Mouse (Mus musculus) olfactory bulb, adult 2 months (tissue): ENCODE measurements around the gene Gm49721. TPM values are rescaled to one million over a fixed set of nuclear protein-coding genes. Genes with fewer than 3 reads are reported as not detected.
A peak's percentile ranks its signal among the peaks of the same experiment; 100 is the strongest.
"Not testable (repeated sequence)": the region's sequence is repeated elsewhere in the genome, so short reads cannot be mapped to it uniquely, and the experiment has no call there.

Experiments used
- H3K27ac ChIP-seq: fragments of 200-500 bp; 2 replicates; pipeline ENCODE4 v1.5.1; 2012; ENCODE audit warnings: low read depth, low read length; ENCODE audit not compliant: insufficient read depth
- H3K4me1 ChIP-seq: fragments of 200-500 bp; 2 replicates; pipeline ENCODE4 v1.6.1; 2012; ENCODE audit warnings: low read length; ENCODE audit not compliant: control insufficient read depth, insufficient read depth
- H3K4me3 ChIP-seq: fragments of 200-500 bp; 2 replicates; pipeline ENCODE4 v1.5.1; 2012; ENCODE audit warnings: mild to moderate bottlenecking, low read depth, low read length, moderate library complexity; ENCODE audit not compliant: insufficient read depth
- WGBS: fragments of 180-500 bp; shearing (Covaris S2); methylation state at CpG from one replicate; pipeline ENCODE4 v1.1.7; 2018; 5-methylcytosine and 5-hydroxymethylcytosine counted together
- polyA plus RNA-seq: library from polyadenylated mRNA; stranded (reverse); fragments of >200 nt; gene quantifications from 2 replicates; pipeline ENCODE4 v1.2.4, GENCODE M21; 2012; ENCODE audit warnings: low replicate concordance; ENCODE audit not compliant: missing spikeins, insufficient read depth, insufficient read length

Gm49721 gene
- polyA plus RNA-seq, 1 experiment: not detected

DNA sequence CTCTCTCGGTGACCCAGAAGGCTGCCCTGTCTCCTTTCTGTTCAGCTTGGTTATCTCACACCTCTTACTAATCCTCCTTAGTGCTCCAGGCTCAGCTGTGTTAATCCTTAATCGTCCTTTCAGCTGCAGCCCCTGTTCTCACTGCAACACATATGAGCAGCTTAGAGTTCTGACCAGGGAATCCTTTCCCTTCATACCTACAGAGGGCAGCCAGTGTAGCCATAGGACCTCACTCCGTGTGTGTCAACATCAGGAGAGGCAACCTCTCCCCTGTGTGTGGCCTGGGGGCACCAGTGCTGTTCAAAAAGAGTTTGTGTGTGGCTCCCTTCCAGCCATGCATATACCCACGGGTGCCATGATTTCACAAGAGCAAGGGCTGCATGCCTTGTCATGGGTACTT is 26.9 kb downstream of the Gm49721 start:
- H3K4me3 ChIP-seq, H3K4me1 ChIP-seq, H3K27ac ChIP-seq: not testable (repeated sequence)
- 61% methylated on average over 3 of the region's 4 CpGs for WGBS

DNA sequence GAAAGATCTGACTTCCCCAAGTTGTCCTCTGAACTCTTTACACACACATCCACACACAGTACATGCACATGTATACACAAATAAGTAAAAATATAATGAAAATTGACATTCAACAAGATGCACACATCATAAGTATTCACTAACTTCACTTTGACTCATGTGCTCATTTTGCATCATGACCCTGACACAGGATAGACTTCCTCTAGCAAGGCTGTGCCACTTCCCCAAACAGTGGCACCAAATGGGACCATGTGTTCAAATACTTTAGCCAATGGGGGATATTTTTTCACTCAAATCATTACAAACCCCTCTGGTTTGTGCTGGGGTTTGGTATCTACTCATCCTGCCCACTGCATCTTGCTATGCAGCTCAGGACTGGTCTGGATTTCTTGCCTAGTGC is 30.2 kb downstream of the Gm49721 start:
- H3K4me3 ChIP-seq, H3K27ac ChIP-seq, H3K4me1 ChIP-seq: not testable (repeated sequence)

DNA sequence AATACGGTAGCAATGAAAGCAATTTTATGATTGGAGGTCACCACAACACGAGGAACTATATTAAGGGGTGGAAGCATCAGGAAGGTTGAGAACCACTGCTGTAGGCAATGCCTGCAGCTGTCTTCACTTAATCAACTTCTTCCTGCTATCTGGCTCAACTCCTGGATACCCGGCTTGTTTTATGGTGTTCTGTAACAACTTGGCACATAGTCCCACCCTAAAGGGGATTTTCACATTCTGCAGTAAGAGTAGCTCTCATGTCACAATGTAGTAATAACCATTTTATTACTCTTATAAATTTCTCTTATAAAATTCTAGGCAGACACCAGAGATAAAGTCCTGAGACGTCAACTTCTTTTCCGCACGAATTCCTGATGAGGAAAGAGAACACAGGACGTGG is 30.7 kb downstream of the Gm49721 start:
- not testable (repeated sequence) for H3K4me3 ChIP-seq, H3K27ac ChIP-seq, H3K4me1 ChIP-seq
- WGBS: no CpG with 5 or more reads among the region's 7 CpGs

DNA sequence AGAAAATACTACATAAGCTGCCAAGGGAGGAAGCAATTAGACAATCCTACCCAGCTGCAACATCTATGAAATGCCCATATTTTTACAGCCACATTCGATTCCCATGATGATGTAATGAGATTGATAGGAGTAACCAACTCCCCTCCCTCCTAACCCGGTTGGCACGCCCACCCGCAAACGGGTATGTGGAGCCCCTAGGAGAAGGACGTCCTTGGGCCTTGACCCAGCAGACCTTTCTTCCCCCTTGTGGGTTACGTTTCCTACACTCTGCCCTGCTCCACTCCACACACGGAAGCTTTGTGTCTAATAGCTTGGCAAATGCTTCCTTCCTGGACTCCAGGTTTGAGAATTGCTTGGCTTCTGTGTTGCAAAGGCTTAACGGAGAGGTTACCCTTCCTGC is 31.2 kb downstream of the Gm49721 start:
- not testable (repeated sequence) for H3K4me1 ChIP-seq, H3K27ac ChIP-seq, H3K4me3 ChIP-seq
- 74% methylated on average over 4 of the region's 9 CpGs for WGBS

DNA sequence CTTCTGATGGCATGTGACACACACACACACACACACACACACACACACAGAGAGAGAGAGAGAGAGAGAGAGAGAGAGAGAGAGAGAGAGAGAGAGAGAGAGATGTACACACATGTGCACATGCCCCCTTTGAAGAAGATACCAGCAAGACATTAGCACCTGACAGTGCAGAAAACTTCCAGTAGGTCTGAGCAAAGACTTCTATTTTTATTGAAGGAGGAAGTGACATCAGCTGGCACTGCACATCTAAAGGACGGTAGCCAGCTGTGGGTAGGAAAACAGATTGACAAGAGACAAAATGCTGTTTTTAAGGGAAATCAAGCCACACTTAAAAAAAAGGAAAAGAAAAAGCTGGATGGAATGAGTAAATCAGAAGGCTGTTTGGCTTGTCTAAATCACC is 35.5 kb downstream of the Gm49721 start:
- H3K27ac ChIP-seq, H3K4me3 ChIP-seq, H3K4me1 ChIP-seq: not testable (repeated sequence)
- no CpG with 5 or more reads among the region's 1 CpGs for whole genome bisulfite sequencing

DNA sequence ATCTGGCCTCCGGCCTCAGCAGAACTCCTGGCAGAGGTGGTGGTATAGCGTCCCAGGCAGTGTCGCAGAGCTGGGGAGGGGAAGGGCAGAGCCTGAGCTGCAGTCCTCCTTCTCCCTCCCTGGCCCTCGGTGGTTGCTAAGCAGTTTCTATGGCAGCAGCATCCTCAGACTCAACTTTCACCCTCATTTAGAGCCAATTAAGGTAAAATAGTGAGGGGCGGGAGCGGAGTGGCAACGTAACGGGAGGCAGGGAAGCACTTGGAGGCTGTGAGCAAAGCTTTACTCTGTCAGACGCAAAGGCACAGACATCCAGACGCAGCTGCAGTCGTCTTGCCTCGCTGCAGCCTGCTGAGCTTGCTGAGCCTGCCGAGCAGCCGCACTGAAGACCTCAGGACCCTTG is 46.6 kb downstream of the Gm49721 start, which contains the start of gene Gm1604a:
Gene Gm1604a, plus strand, starts transcription at position 312 of the 400 bp plus-strand sequence.
- H3K4me3 ChIP-seq: peak within 1 kb of the TSS; percentile 20; the same call in 1 of the 2 replicates
- WGBS: 0% methylated on average over 8 of the region's 14 CpGs
- H3K4me1 ChIP-seq, H3K27ac ChIP-seq: not testable (repeated sequence)

DNA sequence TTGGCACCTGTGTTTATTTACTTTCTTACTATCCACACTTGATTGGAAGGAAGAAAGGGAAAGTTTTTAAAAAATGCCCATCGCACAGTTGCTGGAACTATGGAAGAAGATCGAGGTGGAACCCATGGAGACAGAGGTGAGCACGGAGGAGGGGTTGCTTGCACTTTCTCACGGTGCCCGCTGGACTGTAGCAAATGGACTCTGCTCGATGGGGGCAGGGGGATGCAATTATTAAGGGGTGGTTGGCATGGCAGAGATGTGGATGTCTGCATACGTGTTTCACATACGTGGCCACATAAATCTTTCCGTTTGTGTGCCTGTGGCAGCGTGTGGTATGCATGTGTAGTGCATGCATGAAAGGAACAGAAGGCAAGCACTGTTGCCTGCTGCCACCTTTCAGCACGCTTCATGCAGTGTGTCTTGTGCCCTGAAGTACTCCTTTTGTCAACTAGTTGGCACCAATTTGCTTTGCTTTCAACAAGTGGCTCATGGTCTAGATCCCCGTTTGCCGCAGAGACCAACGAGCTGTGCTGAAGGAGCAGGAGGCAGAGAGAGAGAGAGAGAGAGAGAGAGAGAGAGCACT is 47.2 kb downstream of the Gm49721 start:
- H3K4me3 ChIP-seq: peak overlapping the region; percentile 20; the same call in 1 of the 2 replicates
- not testable (repeated sequence) for H3K4me1 ChIP-seq, H3K27ac ChIP-seq
- WGBS: 12% methylated on average over 3 of the region's 14 CpGs

DNA sequence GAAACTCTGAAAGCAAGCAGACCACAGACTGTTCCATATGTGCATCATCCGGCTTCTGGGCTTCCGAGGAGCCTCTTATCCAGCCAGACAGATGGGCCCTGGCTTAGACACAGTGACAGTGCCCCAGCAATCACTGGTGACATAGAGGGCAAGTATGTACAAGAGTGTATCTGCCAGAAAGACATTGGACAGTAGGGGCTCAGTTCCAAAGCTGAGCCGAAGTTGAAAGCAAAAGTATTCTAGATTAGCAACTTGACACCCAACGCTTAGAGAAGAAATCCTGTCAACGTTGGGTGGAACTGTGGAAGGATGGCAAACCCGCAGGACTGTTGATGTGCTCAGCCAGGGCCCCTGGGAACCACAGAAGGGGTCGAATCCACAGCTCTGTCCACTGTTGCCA is 51.5 kb downstream of the Gm49721 start:
- H3K27ac ChIP-seq, H3K4me3 ChIP-seq, H3K4me1 ChIP-seq: not testable (repeated sequence)
- 82% methylated on average over 7 of the region's 7 CpGs for WGBS

DNA sequence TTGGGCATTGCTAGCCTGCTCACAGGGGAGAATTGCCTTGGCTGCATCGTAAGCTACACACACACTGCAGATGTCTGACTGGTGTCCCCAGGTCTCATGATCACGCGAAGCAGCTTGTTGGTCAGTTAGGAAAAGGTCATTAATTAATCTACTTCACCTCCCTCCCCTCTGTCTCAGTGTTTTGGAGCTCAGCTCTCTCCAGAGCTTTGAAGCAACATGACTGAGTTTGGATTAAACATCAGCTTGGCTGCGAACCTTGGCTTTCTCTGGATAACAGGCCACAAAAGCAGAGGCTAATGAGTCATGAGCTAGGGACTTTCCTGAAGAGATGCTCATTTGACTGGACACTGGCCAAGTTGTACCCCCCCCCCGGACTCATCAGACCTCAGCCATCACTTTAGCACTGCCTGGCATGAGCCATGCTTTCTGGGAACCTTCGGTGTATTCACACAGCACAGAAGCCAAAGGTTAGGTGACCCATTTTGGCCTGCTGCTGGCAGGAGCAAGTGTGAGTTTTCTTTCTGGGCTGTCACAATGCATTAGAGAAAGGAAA is 52.0 kb downstream of the Gm49721 start:
- H3K27ac ChIP-seq, H3K4me1 ChIP-seq, H3K4me3 ChIP-seq: not testable (repeated sequence)
- WGBS: 52% methylated on average over 3 of the region's 6 CpGs

DNA sequence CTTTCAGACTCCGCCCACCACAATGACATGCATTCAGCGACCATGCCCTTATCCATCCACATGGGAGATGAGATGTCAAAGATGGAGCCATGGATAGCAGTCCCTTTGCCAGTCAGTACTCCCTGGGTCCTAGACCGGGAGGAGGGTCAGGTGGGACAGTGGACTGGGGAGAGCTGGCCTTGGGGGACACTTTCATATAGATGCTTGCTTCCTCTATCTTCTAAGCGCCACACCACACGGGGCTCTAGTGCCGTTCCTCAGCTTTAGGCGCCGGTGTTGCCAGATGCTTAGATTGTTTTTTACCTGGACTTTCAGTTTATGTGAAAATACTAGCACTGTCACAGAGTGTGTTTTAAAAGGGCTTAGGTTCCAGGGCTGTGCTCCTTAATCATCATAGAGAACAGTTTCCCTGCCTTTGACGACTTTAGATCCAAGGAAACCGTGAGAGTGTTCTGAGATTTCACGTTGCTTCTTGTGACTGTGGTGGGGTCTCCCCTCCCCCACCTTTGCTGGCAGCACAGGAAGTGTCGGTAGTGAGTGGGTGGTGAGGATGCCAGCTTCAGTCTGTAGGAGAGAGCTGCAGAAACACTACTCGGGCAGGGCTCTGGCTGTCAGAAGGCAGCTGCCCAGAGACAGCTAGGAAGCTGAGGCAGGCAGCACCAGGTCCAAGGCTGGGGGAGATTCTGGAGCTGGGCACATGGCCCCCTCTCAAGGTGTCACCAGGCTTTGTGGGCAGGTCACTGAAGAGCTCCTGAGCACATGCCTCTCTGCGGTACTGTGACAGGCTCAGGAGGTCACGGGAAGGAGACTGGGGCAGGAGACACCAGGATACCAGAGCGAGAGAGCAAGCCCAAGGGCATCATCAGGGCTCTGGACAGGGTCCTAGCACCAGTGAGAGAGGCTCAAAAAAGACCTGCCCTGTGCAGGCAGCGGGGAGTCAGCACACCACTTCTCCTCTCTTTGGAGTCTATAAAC is 54.8 kb downstream of the Gm49721 start:
- 82% methylated on average over 3 of the region's 17 CpGs for WGBS
- H3K27ac ChIP-seq, H3K4me3 ChIP-seq, H3K4me1 ChIP-seq: not testable (repeated sequence)

DNA sequence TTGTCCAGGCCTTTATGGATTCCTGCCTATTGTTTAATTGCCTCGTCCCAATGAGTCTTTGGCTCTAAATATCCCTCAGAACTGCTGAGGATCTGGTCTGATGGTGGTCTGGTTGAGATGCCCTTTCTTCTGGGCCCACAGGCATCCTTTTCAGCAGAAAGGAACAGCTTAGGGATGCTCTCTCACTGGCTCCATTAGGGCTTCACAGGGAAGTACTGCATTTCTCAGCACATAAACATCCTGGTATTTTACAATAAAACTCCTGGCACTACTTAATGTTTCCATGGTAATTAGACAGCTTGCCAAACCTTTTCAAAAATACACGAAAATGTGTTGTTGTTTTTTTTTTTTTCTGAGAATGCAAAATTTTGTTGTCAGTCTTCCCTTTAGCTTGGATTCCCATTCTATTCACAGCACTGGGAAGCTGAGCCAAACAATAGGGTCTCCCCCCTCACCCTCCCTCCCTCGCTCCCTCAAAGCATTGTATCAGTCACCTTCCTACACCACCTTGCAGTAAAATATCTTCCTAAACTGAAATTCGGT is 90.4 kb downstream of the Gm49721 start:
- 41% methylated on average over 3 of the region's 4 CpGs for WGBS
- H3K4me1 ChIP-seq, H3K27ac ChIP-seq, H3K4me3 ChIP-seq: not testable (repeated sequence)

DNA sequence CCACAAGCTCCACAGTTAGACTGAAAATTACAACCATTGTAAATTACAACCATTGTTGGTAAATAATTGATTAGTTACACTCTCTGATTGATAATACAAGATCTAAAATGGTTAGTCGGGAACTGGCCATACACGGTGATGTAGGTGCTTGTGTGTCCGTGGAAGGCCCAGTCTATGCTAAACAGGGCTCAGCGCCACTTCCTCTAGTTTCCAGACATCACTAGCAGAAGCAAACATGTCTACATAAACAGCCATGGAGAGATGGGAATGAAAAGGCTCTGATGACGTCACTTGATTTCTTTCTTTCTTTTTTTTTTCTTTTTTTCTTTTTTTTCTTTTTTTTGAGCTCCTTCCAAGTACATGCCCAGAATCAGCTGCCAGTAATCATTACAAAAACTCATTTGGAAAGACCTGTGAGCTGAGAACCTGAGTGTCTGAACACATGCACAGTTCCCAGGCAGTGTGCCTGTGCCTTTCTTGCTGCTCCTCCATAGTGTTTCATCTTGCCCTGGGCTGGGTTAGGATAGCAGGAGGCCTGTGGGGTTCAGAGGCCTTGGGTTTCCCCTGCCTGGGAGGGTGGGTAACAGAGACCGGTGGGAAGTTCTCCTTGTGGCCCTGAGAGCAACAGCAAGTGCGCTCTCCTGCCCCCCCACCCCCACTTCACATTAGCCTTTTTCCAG is 91.0 kb downstream of the Gm49721 start:
- not testable (repeated sequence) for H3K27ac ChIP-seq, H3K4me3 ChIP-seq, H3K4me1 ChIP-seq
- WGBS: 70% methylated on average over 7 of the region's 7 CpGs

DNA sequence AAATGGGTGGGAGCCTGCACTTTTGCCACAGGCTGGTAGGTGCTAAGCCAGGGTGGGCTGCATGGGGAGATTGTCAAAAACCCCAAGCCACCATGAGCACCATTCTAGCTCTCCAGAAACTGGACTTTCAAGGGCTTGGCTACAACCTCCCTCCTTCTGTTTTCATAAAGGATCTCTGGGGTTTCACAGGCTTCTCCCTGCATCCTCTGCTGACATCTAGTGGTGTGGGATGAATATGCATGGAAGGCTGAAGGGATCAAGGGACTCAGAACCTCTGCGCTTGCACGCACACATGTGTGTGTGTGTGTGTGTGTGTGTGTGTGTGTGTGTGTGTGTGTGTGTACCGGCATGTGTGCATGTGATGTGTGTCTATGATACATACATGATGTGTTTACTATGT is 95.8 kb downstream of the Gm49721 start:
- not testable (repeated sequence) for H3K4me3 ChIP-seq, H3K27ac ChIP-seq, H3K4me1 ChIP-seq
- WGBS: 11% methylated on average over 3 of the region's 3 CpGs

DNA sequence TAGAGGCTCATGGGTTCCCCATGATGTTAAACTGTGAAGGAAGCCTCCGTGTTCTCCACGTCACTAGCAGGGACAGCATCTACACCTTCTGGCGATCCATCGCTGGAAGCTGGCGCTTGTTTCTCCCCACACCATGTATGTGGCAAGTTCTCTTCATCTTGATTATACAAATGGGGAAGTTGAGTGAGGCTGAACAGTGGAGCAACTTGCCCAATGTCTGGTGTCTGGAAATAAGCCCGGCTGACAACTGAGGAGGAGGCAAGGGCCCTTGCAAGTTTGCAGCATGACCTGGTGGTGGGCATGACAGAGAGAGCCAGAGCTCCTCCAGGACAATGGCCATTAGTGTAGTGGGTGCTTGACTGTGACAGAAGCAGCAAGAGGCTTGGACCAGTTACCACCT is 96.8 kb downstream of the Gm49721 start:
- not testable (repeated sequence) for H3K27ac ChIP-seq, H3K4me3 ChIP-seq, H3K4me1 ChIP-seq
- WGBS: 94% methylated on average over 5 of the region's 6 CpGs
